Mouse (Mus musculus) CH12F3 (cell line): Measurements from ENCODE around the gene Lrfn2.

Experiments used
- in situ Hi-C: fragments of 300-500 bp; cut with MboI; formaldehyde crosslinking; loops from 2 replicates; pipeline ENCODE4 v1.14.3; 2020; ENCODE audit warnings: low sequenced_read_pairs

Gene Lrfn2

GRCm38 (mm10) chr17:49124166-49124565 lies 192.0 kb downstream of the Lrfn2 start:
- in situ Hi-C loops, result no loop called here

GRCm38 (mm10) chr17:49124642-49125041 lies 192.5 kb downstream of the Lrfn2 start:
- in situ Hi-C loops, result no loop called here
